Mouse (Mus musculus): ENCODE data around the gene Ssu72. TPM values are rescaled to one million over a fixed set of nuclear protein-coding genes. Genes with fewer than 3 reads are reported as not detected.

The Ssu72 gene
- polyA plus RNA-seq, 1 experiment from 2014 or later = 122 TPM

GRCm38 (mm10) chr4:155779498-155779897 lies 74.9 kb downstream of the Ssu72 start:
- Histone ChIP-seq H3K9ac (ENCODE audit: low read depth, low read length) (no peak overlapping the region), H3K4me1 (replicated peaks; ENCODE audit: control insufficient read depth, insufficient read depth, low read length) (peaks cover 14% of the 10 kb centered on the region), H3K36me3 (ENCODE audit: control insufficient read depth, insufficient read depth, low read length) (no peaks in the 10 kb centered on the region), H3K4me3 (ENCODE audit: low read depth, low read length) (no peak overlapping the region), H3K27ac (ENCODE audit: low read depth, low read length) (no peak overlapping the region), H3K27me3 (replicated peaks; ENCODE audit: control insufficient read depth, insufficient read depth, low read length) (peaks cover 15% of the 10 kb centered on the region), H3K4me2 (no peak overlapping the region), H3K9me3 (ENCODE audit: control insufficient read depth, low read length) (no peaks in the 10 kb centered on the region)
- DNase-seq (ENCODE audit: low spot score) = no peak
- ATAC-seq (replicated peaks; ENCODE audit: low FRiP score) = no peak
- 81% methylated on average over 4 of the region's 4 CpGs for WGBS

GRCm38 (mm10) chr4:155780895-155781294 lies 76.3 kb downstream of the Ssu72 start:
- Histone ChIP-seq H3K4me1 (replicated peaks; ENCODE audit: control insufficient read depth, insufficient read depth, low read length) (peaks cover 18% of the 10 kb centered on the region), H3K27ac (ENCODE audit: low read depth, low read length) (no peak overlapping the region), H3K36me3 (ENCODE audit: control insufficient read depth, insufficient read depth, low read length) (no peaks in the 10 kb centered on the region), H3K27me3 (replicated peaks; ENCODE audit: control insufficient read depth, insufficient read depth, low read length) (peaks cover 1% of the 10 kb centered on the region), H3K4me3 (ENCODE audit: low read depth, low read length) (no peak overlapping the region), H3K9me3 (ENCODE audit: control insufficient read depth, low read length) (no peaks in the 10 kb centered on the region), H3K9ac (ENCODE audit: low read depth, low read length) (no peak overlapping the region), H3K4me2 (no peak overlapping the region)
- WGBS = 37% methylated on average over 6 of the region's 6 CpGs
- DNase-seq (ENCODE audit: low spot score) = no peak
- ATAC-seq (replicated peaks; ENCODE audit: low FRiP score) = no peak

Other genes with a start within 250 kb of the Ssu72 start
- not detected in 2 replicates for gene Tmem52, start 235.7 kb upstream of the Ssu72 start, polyA plus RNA-seq (2014; fragmentation: Nextera tagmentation; extraction: Ambion mirVana)
- 273 and 277 TPM in 2 replicates for gene Gnb1, start 213.4 kb upstream of the Ssu72 start, polyA plus RNA-seq (2014; fragmentation: Nextera tagmentation; extraction: Ambion mirVana)
- gene Nadk, start 142.4 kb upstream of the Ssu72 start, polyA plus RNA-seq (2014; fragmentation: Nextera tagmentation; extraction: Ambion mirVana) = 117 and 128 TPM in 2 replicates
- gene Slc35e2, start 103.4 kb upstream of the Ssu72 start, polyA plus RNA-seq (2014; fragmentation: Nextera tagmentation; extraction: Ambion mirVana) = 13.4 and 14.5 TPM in 2 replicates
- gene Cdk11b, start 79.9 kb upstream of the Ssu72 start, polyA plus RNA-seq (2014; fragmentation: Nextera tagmentation; extraction: Ambion mirVana) = 57.9 and 64.9 TPM in 2 replicates
- not detected in 2 replicates for gene Gm10563, start 59.4 kb upstream of the Ssu72 start, polyA plus RNA-seq (2014; fragmentation: Nextera tagmentation; extraction: Ambion mirVana)
- gene Mmp23, start 51.4 kb upstream of the Ssu72 start, polyA plus RNA-seq (2014; fragmentation: Nextera tagmentation; extraction: Ambion mirVana) = 13.6 and 13.7 TPM in 2 replicates
- gene Mib2, start 35.6 kb upstream of the Ssu72 start, polyA plus RNA-seq (2014; fragmentation: Nextera tagmentation; extraction: Ambion mirVana) = 10.4 and 12.2 TPM in 2 replicates
- gene Fndc10, start 10.5 kb upstream of the Ssu72 start, polyA plus RNA-seq (2014; fragmentation: Nextera tagmentation; extraction: Ambion mirVana) = 0.86 and 1.4 TPM in 2 replicates
- 0.69 and 0.70 TPM in 2 replicates for gene Tmem240, start 30.0 kb downstream of the Ssu72 start, polyA plus RNA-seq (2014; fragmentation: Nextera tagmentation; extraction: Ambion mirVana)
- 156 and 161 TPM in 2 replicates for gene Atad3a, start 56.3 kb downstream of the Ssu72 start, polyA plus RNA-seq (2014; fragmentation: Nextera tagmentation; extraction: Ambion mirVana)
- gene Vwa1, start 69.9 kb downstream of the Ssu72 start, polyA plus RNA-seq (2014; fragmentation: Nextera tagmentation; extraction: Ambion mirVana) = 1.2 and 1.3 TPM in 2 replicates
- gene Tmem88b, start 81.1 kb downstream of the Ssu72 start, polyA plus RNA-seq (2014; fragmentation: Nextera tagmentation; extraction: Ambion mirVana) = 0.25 and 0.39 TPM in 2 replicates
- gene Ankrd65, start 85.6 kb downstream of the Ssu72 start, polyA plus RNA-seq (2014; fragmentation: Nextera tagmentation; extraction: Ambion mirVana) = not detected in 2 replicates
- 312 and 326 TPM in 2 replicates for gene Mrpl20, start 98.1 kb downstream of the Ssu72 start, polyA plus RNA-seq (2014; fragmentation: Nextera tagmentation; extraction: Ambion mirVana)
- 132 and 140 TPM in 2 replicates for gene Ccnl2, start 107.7 kb downstream of the Ssu72 start, polyA plus RNA-seq (2014; fragmentation: Nextera tagmentation; extraction: Ambion mirVana)
- 199 and 212 TPM in 2 replicates for gene Aurkaip1, start 126.5 kb downstream of the Ssu72 start, polyA plus RNA-seq (2014; fragmentation: Nextera tagmentation; extraction: Ambion mirVana)
- 14.9 and 16.6 TPM in 2 replicates for gene Mxra8, start 134.9 kb downstream of the Ssu72 start, polyA plus RNA-seq (2014; fragmentation: Nextera tagmentation; extraction: Ambion mirVana)
- gene Dvl1, start 142.6 kb downstream of the Ssu72 start, polyA plus RNA-seq (2014; fragmentation: Nextera tagmentation; extraction: Ambion mirVana) = 7.0 and 11.0 TPM in 2 replicates
- 0.22 and 0.26 TPM in 2 replicates for gene Tas1r3, start 158.6 kb downstream of the Ssu72 start, polyA plus RNA-seq (2014; fragmentation: Nextera tagmentation; extraction: Ambion mirVana)
- 16.4 and 16.9 TPM in 2 replicates for gene Cptp, start 164.6 kb downstream of the Ssu72 start, polyA plus RNA-seq (2014; fragmentation: Nextera tagmentation; extraction: Ambion mirVana)
- gene Ints11, start 164.7 kb downstream of the Ssu72 start, polyA plus RNA-seq (2014; fragmentation: Nextera tagmentation; extraction: Ambion mirVana) = 79.3 and 86.8 TPM in 2 replicates
- gene Pusl1, start 187.0 kb downstream of the Ssu72 start, polyA plus RNA-seq (2014; fragmentation: Nextera tagmentation; extraction: Ambion mirVana) = 48.5 and 49.1 TPM in 2 replicates
- 16.1 and 17.9 TPM in 2 replicates for gene Acap3, start 187.0 kb downstream of the Ssu72 start, polyA plus RNA-seq (2014; fragmentation: Nextera tagmentation; extraction: Ambion mirVana)
- gene Ube2j2, start 239.0 kb downstream of the Ssu72 start, polyA plus RNA-seq (2014; fragmentation: Nextera tagmentation; extraction: Ambion mirVana) = 123 TPM in 2 replicates

All from liver, embryonic 11.5 days (tissue).